Mouse (Mus musculus): ENCODE data around the gene Uck2.

GRCm38 (mm10) chr1:167282112-167282511 lies 3.0 kb downstream of the Uck2 start:
- TF ChIP-seq CTCF (IDR thresholded peaks at IDR 0.05 in 2 of 3, conservative IDR thresholded peaks at IDR 0.05 in 1 of 3; ENCODE audit: control insufficient read depth in 1 of 3, insufficient read depth in 1 of 3, low read depth in 2 of 3, low read length in 3 of 3, poor library complexity in 1 of 3, severe bottlenecking in 1 of 3): no peak
- TF ChIP-seq RCOR1 (IDR thresholded peaks at IDR 0.05; ENCODE audit: low read depth, low read length): no peak
- no peak for TF ChIP-seq POLR2A (IDR thresholded peaks at IDR 0.05; ENCODE audit: control insufficient read depth in 1 of 2, insufficient read depth in 1 of 2, low read depth in 1 of 2, low read length in 2 of 2, poor library complexity in 1 of 2)
- no peak for TF ChIP-seq GATA1 (IDR thresholded peaks at IDR 0.05; ENCODE audit: low read depth, low read length)
- TF ChIP-seq UBTF (IDR thresholded peaks at IDR 0.05; ENCODE audit: borderline replicate concordance, insufficient read depth, low read depth, low read length): no peak
- no peak for TF ChIP-seq NELFE (IDR thresholded peaks at IDR 0.05; ENCODE audit: low read depth, low read length)
- no peak for TF ChIP-seq USF1 (IDR thresholded peaks at IDR 0.05; ENCODE audit: low read depth, low read length)
- TF ChIP-seq POLR2AphosphoS2 (IDR thresholded peaks at IDR 0.05; ENCODE audit: low read length): no peak
- no peak for TF ChIP-seq HCFC1 (IDR thresholded peaks at IDR 0.05; ENCODE audit: low read depth, low read length)
- TF ChIP-seq EP300 (IDR thresholded peaks at IDR 0.05; ENCODE audit: low read depth in 1 of 2, low read length in 2 of 2): no peak
- no peak for TF ChIP-seq ZMIZ1 (IDR thresholded peaks at IDR 0.05; ENCODE audit: low read depth, low read length)
- no peak for TF ChIP-seq TCF12 (IDR thresholded peaks at IDR 0.05; ENCODE audit: low read depth, low read length)
- no peak for TF ChIP-seq MEF2A (IDR thresholded peaks at IDR 0.05; ENCODE audit: extremely low read depth, insufficient replicate concordance, low read depth, low read length, poor library complexity, severe bottlenecking)
- TF ChIP-seq MXI1 (IDR thresholded peaks at IDR 0.05; ENCODE audit: low read depth, low read length): no peak
